Mouse (Mus musculus): Measurements from ENCODE around the gene Cops3.

DNA sequence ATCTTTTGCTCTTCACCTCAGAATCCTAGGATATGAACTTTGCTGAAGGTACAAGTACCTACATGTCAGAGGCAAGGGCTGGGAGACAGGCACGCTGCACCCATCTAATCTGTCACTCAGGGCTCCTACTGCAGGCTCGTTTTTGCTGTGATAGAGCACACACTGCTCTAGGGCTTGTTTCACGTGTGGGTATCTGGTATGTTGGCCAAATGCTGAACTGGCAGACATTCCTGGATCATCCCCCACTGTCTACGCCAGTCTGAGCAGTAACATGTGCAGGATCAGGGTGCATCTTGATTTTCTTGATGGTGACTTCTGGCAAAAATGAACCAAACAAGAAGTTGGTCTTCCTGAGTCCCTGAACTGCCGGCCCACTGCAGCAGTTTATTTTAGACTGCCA, 62.4 kb downstream of the Cops3 start:
- TF ChIP-seq POLR2A (IDR thresholded peaks at IDR 0.05; ENCODE audit: control insufficient read depth, low read depth, low read length) (no peak), CTCF (IDR thresholded peaks at IDR 0.05; ENCODE audit: control insufficient read depth, insufficient read depth, insufficient replicate concordance, low read depth, low read length) (no peak)

Data from testis, adult 2 months (tissue).